8 mouse cellular contexts compared by ENCODE assay signal in genomic region chr11:5354753-5355152, GRCm38 (mm10).
DNase-seq lines count a peak whose midpoint lies in the region; ATAC-seq and TF ChIP-seq lines count a peak whose summit lies in the region.

No protein-coding gene starts in this region.

- H3K79me2 ChIP-seq in myocyte (ENCODE audit: control insufficient read depth, insufficient read depth): peaks cover 9% of the 10 kb centered on the region

- DNase-seq in heart, adult 11 months: peak; percentile 89
- peak; percentile 57 to 70 for DNase-seq in adrenal gland, postnatal 36 days
- DNase-seq in layer of hippocampus, postnatal 10 days (ENCODE audit: low spot score in 2 of 2): peak; percentile 22 to 25
- DNase-seq in spleen, postnatal 4 days (ENCODE audit: low spot score in 2 of 2): no peak
- no peak for DNase-seq in midbrain, embryonic 11.5 days (ENCODE audit: low spot score, missing footprints)
- no peak for DNase-seq in embryo, embryonic 9.5 days (ENCODE audit: extremely low spot score)

- TF ChIP-seq POLR2A in myocyte (IDR thresholded peaks at IDR 0.05; ENCODE audit: insufficient read length, low read depth): no peak

- peaks cover 3% of the 10 kb centered on the region; the same call in 1 of the 2 replicates for H3K4me1 ChIP-seq in heart, embryonic 11.5 days (ENCODE audit: control insufficient read depth, insufficient read depth, low read length)
- H3K4me1 ChIP-seq in midbrain, embryonic 11.5 days (ENCODE audit: control insufficient read depth, insufficient read depth, low read length): 0 out of 2 replicates have a peak, but pooled peaks cover 2% of the 10 kb centered on the region

- H3K4me3 ChIP-seq in heart, embryonic 11.5 days (ENCODE audit: low read depth, low read length): no peak overlapping the region
- H3K4me3 ChIP-seq in myocyte: no peak overlapping the region
- no peak overlapping the region for H3K4me3 ChIP-seq in midbrain, embryonic 11.5 days (ENCODE audit: low read depth, low read length)

- WGBS in heart, embryonic 11.5 days (ENCODE audit: insufficient replicate concordance): 77% methylated on average over 1 of the region's 1 CpGs
- WGBS in midbrain, embryonic 11.5 days: 100% methylated on average over 1 of the region's 1 CpGs

- no peaks in the 10 kb centered on the region for H3K9me3 ChIP-seq in heart, embryonic 11.5 days (replicated peaks; ENCODE audit: control insufficient read depth, low read length)
- H3K9me3 ChIP-seq in midbrain, embryonic 11.5 days (ENCODE audit: control insufficient read depth, low read length): no peaks in the 10 kb centered on the region

- no peaks in the 10 kb centered on the region for H3K27me3 ChIP-seq in heart, embryonic 11.5 days (ENCODE audit: control insufficient read depth, insufficient read depth, low read length)
- no peaks in the 10 kb centered on the region for H3K27me3 ChIP-seq in myocyte (ENCODE audit: control insufficient read depth, insufficient read depth, insufficient read length)
- no peaks in the 10 kb centered on the region for H3K27me3 ChIP-seq in midbrain, embryonic 11.5 days (ENCODE audit: control insufficient read depth, insufficient read depth, low read length)

- no peaks in the 10 kb centered on the region for H3K36me3 ChIP-seq in heart, embryonic 11.5 days (ENCODE audit: control insufficient read depth, insufficient read depth, low read length)
- H3K36me3 ChIP-seq in myocyte (ENCODE audit: control insufficient read depth, insufficient read depth): no peaks in the 10 kb centered on the region
- H3K36me3 ChIP-seq in midbrain, embryonic 11.5 days (ENCODE audit: control insufficient read depth, insufficient read depth, low read length): no peaks in the 10 kb centered on the region

- no peak overlapping the region for H3ac ChIP-seq in myocyte (ENCODE audit: control insufficient read depth, insufficient read length)

- H3K27ac ChIP-seq in heart, embryonic 11.5 days (ENCODE audit: low read depth, low read length): no peak overlapping the region
- H3K27ac ChIP-seq in midbrain, embryonic 11.5 days (ENCODE audit: low read depth, low read length): no peak overlapping the region

- no peak overlapping the region for H3K4me2 ChIP-seq in heart, embryonic 11.5 days
- peak overlapping the region; percentile 33 for H3K4me2 ChIP-seq in myocyte (ENCODE audit: low read depth)
- H3K4me2 ChIP-seq in midbrain, embryonic 11.5 days: no peak overlapping the region

- ATAC-seq in heart, embryonic 11.5 days (replicated peaks; ENCODE audit: insufficient number of reproducible peaks, low FRiP score, low TSS enrichment): no peak
- no peak for ATAC-seq in midbrain, embryonic 11.5 days (ENCODE audit: low FRiP score)

- no peak overlapping the region for H3K9ac ChIP-seq in heart, embryonic 11.5 days (ENCODE audit: low read depth, low read length)
- no peak overlapping the region for H3K9ac ChIP-seq in midbrain, embryonic 11.5 days (ENCODE audit: low read length)

TF ChIP-seq in myocyte, 11 proteins besides CTCF, POLR2A, EP300 and RAD21:
- TF ChIP-seq REST (IDR thresholded peaks at IDR 0.05; ENCODE audit: insufficient read depth, insufficient read length) (no peak), MYOG (IDR thresholded peaks at IDR 0.05; ENCODE audit: control insufficient read depth in 1 of 3, insufficient read depth in 1 of 3, insufficient read length in 2 of 3, low read depth in 2 of 3) (no peak), CEBPB (IDR thresholded peaks at IDR 0.05; ENCODE audit: insufficient read depth, poor library complexity, severe bottlenecking) (peak; percentile 68; the same call in 1 of the 2 replicates), USF1 (IDR thresholded peaks at IDR 0.05; ENCODE audit: low read depth) (peak; percentile 74)

Comparison
In these comparisons a context has a peak if more than half of its experiments do, and no peak if none do; other contexts are left out.
1. DNase-seq: peak in heart, adult 11 months (single experiment), adrenal gland, postnatal 36 days (2 of 2) and layer of hippocampus, postnatal 10 days (2 of 2); none in spleen, postnatal 4 days (0 of 2), midbrain, embryonic 11.5 days (single experiment) and embryo, embryonic 9.5 days (single experiment).